Mouse (Mus musculus) cerebellum, postnatal 25 days (tissue): ENCODE measurements around the gene Cdc37l1.
A peak's percentile ranks its signal among the peaks of the same experiment; 100 is the strongest.

ENCODE experiments used
- DNase-seq, 2 experiments: peaks; one replicate each; pipeline ENCODE4 v3.0.0; 2021; ENCODE audit warnings: mixed read lengths in 2 of 2

Gene Cdc37l1

DNA sequence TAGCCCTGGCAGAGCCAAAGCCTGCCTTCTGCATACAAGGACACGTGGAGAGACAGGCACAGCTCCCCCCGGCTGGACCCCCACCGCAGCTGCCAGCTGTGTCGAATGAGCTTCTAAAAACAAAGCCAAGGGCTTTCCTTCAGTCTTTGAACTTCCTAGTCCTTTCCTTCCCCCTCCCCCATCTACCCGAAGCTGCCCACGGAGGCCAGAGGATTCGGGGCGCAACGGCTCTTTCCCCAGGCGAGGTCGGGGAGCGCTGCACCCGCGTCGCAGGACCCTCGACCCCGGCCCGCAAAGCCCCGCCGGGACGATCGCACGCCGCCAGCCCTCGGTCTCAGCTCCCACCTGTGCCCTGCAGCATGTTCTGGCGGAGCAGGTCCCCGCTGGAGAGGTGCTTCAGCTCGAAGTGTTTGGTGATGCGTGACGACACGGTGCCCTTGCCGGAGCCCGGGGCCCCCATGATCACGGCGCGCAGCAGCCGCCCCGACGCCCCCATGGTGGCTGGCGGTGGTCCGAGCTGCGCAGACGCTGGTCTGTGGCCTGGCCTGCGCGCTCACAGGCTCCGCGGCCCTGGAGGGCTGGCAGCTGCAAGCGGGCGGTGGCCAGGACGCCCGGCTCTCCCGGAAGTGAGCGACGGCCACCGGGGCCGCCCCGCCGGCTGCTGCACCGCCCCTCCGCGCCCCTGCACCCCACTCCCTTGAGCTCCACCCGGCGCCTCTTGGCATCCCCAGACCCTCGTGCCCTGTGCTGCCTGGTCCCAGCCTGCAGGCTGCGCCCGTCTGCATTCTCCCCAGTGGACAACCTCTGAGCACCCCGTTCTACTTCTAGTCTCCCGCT is 57.4 kb downstream of the Cdc37l1 start, which contains the start of gene Ak3:
Ak3 (minus strand) TSS at position 628 of the 837 bp plus-strand sequence.
- DNase-seq, result peak; percentile 80 to 82

DNA sequence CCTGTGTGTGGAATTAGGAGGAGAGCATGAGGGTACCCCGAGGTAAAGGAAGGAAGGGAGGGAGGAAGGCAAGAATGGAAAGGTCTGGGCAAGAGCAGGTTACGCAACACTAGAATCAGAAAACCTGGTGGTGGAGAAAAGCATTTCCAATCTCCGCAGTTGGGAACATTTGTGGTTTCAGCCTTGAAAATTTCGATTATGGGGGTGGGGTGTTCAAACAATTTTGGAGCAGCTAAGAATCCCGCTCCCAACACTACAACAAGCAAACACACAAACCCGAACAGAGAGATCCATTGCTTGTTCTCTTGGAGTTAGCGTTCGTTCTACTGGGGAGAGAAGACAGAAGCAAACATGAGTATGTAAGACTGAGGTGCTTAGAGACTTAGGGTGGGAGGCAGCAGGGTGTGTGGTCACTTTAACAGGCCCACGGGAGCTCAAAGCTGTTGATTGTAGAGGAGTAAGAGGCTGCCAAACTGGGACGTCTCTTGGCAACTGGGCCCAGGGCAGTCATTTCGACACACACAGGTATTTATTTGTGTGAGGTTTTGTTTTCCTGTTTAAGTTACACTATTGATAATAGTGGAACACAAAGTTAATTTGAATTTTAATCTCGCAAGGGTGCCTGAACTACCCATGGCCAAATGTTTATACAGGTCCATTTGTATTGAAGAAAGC is 59.4 kb downstream of the Cdc37l1 start:
- DNase-seq, result no peak

- no peak for DNase-seq
Measured at GRCm38 (mm10) chr19:29050186-29050980, 60.2 kb downstream of the Cdc37l1 start.

DNA sequence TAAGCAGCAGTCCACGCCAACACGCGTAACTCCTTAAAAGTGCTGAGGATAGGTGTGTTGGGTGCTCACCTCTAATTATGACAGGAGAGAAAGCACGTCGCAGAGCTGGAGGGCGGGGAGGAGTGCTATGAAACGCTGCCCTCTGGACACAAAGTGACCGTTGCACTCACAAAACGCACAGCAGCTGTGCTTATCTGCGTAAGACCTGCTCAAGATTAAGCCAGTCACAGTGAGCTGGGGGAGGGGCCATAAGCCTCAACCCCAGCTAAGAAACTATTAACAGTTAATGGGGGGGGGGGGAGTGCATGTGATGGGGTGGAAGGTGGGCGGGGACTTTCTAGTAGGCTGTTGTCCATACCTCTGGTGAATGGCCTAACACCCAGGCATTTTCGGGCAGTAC is 62.6 kb downstream of the Cdc37l1 start:
- DNase-seq, result no peak

GRCm38 (mm10) chr19:29054594-29054993 is 64.4 kb downstream of the Cdc37l1 start:
- no peak for DNase-seq

- DNase-seq, result no peak
Measured at GRCm38 (mm10) chr19:29055469-29055868, 65.3 kb downstream of the Cdc37l1 start.

- no peak for DNase-seq
Measured at GRCm38 (mm10) chr19:29058741-29059140, 68.6 kb downstream of the Cdc37l1 start.

DNA sequence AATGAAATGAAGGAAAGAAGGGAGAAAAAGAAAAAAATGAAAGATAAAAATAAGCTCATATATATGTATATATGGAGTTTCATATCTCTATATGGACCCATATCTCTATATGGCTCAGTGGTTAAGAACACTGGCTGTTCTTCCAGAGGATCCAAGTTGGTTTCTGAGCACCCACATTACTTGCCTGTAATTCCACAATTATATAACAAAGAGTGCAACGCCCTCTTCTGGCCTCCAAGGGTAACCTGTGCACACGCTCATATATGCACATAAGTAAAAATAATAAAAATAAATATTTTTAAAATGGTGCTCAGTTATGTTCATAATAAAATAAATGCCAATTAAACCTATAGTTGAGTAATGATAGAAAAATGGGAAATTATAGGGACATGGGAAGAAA is 69.5 kb downstream of the Cdc37l1 start:
- DNase-seq, result no peak

- no peak for DNase-seq
Measured at GRCm38 (mm10) chr19:29060299-29060698, 70.1 kb downstream of the Cdc37l1 start.

- no peak for DNase-seq
Measured at GRCm38 (mm10) chr19:29063009-29063408, 72.9 kb downstream of the Cdc37l1 start.

GRCm38 (mm10) chr19:29063577-29064363 is 73.6 kb downstream of the Cdc37l1 start:
- peak; percentile 94 to 96 for DNase-seq

DNA sequence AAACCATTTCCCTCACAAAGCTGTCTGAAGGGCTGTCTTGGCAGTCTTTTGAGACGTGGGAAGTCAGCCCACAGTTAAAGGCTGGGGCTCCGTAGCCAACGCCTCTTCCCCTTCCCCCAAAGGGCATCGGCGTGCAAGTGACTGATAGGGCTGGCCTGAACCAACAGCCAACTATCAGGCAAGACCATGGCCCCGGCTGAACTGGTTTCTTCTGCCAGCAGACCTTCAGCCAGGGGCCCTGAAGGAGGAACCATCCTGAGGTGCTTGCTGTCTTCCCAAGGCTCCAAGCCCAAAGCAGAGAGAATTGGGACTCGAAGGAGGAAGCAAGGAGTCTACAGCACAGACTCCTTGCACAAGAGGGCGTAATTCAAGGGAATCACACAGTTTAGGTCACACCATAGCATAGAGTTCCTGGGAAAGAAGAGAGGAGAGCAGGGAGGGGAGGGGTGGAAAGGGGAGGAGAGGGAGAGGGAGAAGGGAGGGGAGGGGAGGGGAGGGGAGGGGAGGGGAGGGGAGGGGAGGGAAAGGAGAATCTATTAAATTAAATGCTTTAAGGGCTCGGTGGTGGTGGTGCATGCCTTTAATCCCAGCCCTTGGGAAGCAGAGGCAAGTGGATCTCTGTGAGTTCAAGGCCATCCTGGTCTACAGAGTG is 74.4 kb downstream of the Cdc37l1 start:
- no peak for DNase-seq

- DNase-seq, result peak; percentile 24 to 29
Measured at GRCm38 (mm10) chr19:29066981-29067471, 76.9 kb downstream of the Cdc37l1 start.

DNA sequence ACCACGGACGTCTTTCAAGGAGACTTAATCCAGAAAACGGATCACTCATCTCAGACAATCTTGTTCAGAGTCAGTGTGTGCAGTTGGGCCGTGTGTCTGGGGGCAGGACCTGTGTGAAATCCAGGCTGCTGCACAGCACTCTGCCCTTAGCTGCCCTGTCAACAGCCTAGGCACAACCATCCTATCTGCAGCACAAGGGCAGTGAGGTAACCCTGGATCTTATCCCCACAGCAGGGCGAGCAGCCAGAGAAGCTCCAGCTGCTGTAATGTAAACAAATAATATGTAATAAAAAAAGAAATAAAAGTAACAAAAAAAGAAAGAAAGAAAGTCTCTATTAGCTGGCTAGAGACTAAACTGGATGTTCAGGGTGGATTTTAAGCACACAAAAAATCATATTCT is 79.0 kb downstream of the Cdc37l1 start:
- no peak for DNase-seq

DNA sequence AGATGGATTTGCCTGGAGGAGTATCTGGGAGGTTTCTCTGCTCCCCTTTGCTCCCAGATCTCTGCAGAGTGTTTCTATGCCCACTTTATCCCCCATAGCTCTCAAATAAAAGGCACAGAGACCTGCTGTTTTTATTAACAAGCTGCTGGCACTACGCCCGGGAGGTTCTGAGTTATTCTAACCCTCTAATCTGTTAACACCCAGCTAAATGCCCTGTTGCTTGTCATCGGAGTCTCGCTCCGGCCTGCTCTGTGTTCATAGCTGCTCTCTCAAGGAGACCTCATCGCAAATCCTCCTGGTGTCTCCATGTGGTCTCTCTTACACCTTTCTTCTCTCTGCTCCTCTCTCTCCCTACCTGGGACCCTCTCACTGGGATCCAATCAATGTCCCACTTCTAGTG is 84.7 kb downstream of the Cdc37l1 start:
- no peak for DNase-seq
